Mouse (Mus musculus): ENCODE measurements around the gene Cand2.

- no peak for TF ChIP-seq POLR2A (IDR thresholded peaks at IDR 0.05; ENCODE audit: low read depth, low read length)
- no peak for TF ChIP-seq CTCF (IDR thresholded peaks at IDR 0.05; ENCODE audit: extremely low read depth, insufficient read depth, insufficient read length, insufficient replicate concordance)
Measured at GRCm38 (mm10) chr6:115832152-115832850, 58.0 kb downstream of the Cand2 start.
